Mouse (Mus musculus) limb, embryonic 14.5 days (tissue): ENCODE measurements around the gene Mras. TPM values are rescaled to one million over a fixed set of nuclear protein-coding genes. Genes with fewer than 3 reads are reported as not detected.
A peak's percentile ranks its signal among the peaks of the same experiment; 100 is the strongest.

Experiments used
- ATAC-seq: fragments of 200-750 bp; cut with Nextera tagmentation; 2 replicates; pipeline ENCODE4 v1.8.0; 2017; ENCODE audit warnings: low read depth, moderate number of reproducible peaks, moderate TSS enrichment; ENCODE audit not compliant: low FRiP score
- DNase-seq: peaks from one replicate; pipeline ENCODE4 v3.0.0-alpha.2; 2015; ENCODE audit warnings: low spot score
- H3K27ac ChIP-seq: fragments of 300-500 bp; sonication (generic); replicated peaks from 2 replicates; pipeline ENCODE4 v1.5.1; 2014; ENCODE audit warnings: low read depth, mild to moderate bottlenecking, low read length, moderate library complexity, mixed read lengths
- H3K27me3 ChIP-seq: fragments of 300-500 bp; sonication (generic); 2 replicates; pipeline ENCODE4 v1.6.1; 2014; ENCODE audit warnings: low read length, mixed read lengths; ENCODE audit not compliant: control insufficient read depth, insufficient read depth
- H3K36me3 ChIP-seq: fragments of 300-500 bp; sonication (generic); 2 replicates; pipeline ENCODE4 v1.6.1; 2014; ENCODE audit warnings: mild to moderate bottlenecking, low read length, moderate library complexity, mixed read lengths; ENCODE audit not compliant: control insufficient read depth, insufficient read depth
- H3K4me1 ChIP-seq: fragments of 300-500 bp; sonication (generic); 2 replicates; pipeline ENCODE4 v1.6.1; 2014; ENCODE audit warnings: antibody characterized with exemption, low read length, mixed read lengths; ENCODE audit not compliant: control insufficient read depth, insufficient read depth
- H3K4me2 ChIP-seq: fragments of 300-500 bp; sonication (generic); replicated peaks from 2 replicates; pipeline ENCODE4 v1.6.1; 2014; ENCODE audit warnings: low read depth, mild to moderate bottlenecking, low read length, moderate library complexity; ENCODE audit not compliant: severe bottlenecking
- H3K4me3 ChIP-seq: fragments of 300-500 bp; sonication (generic); replicated peaks from 2 replicates; pipeline ENCODE4 v1.5.1; 2014; ENCODE audit warnings: low read length
- H3K9ac ChIP-seq: fragments of 300-500 bp; sonication (generic); 2 replicates; pipeline ENCODE4 v1.6.1; 2014; ENCODE audit warnings: mild to moderate bottlenecking, low read depth, low read length, moderate library complexity; ENCODE audit not compliant: severe bottlenecking
- H3K9me3 ChIP-seq: fragments of 300-500 bp; sonication (generic); 2 replicates; pipeline ENCODE4 v1.6.1; 2016; ENCODE audit warnings: low read length; ENCODE audit not compliant: control insufficient read depth
- POLR2A ChIP-seq: fragments of 200-500 bp; IDR thresholded peaks from 2 replicates; pipeline ENCODE4 v1.8.0; 2012; ENCODE audit warnings: inconsistent platforms, mild to moderate bottlenecking, moderate library complexity, borderline replicate concordance; ENCODE audit not compliant: insufficient read depth, insufficient read length; ENCODE audit errors: extremely low read depth
- WGBS: fragments of 180-500 bp; shearing (Covaris S2); extraction: QIAGEN DNeasy Blood & Tissue Kit; methylation state at CpG from one replicate; pipeline ENCODE4 v1.1.7; 2014; 5-methylcytosine and 5-hydroxymethylcytosine counted together
- polyA plus RNA-seq, 2 experiments: library from polyadenylated mRNA; depleted of rRNA in 1 of 2; stranded (reverse) in 1 of 2; unstranded in 1 of 2; fragments of >200 nt; fragmentation: Nextera tagmentation in 1 of 2; extraction: Ambion mirVana in 1 of 2; gene quantifications; 2 replicates each; pipeline versions ENCODE4 v1.2.1 to v1.2.3; 2012 to 2014

The Mras gene
- polyA plus RNA-seq, 2 experiments, result 23.3 to 23.7 TPM

DNA sequence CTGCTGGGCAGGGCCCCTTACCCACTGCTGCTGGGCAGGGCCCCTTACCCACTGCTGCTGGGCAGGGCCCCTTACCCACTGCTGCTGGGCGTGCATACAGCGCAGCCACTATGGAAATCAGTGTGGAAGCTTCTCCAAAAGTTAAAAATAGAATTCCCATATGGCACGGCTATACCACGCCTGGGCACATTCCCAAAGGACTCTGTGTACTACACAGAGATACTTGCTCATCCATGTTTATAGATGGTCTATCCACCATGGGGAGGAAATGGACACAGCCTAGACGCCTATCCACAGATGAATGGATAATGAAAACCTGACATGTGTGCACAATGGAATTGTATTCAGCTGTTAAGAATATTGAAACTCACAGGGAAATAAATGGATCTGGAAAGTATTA lies 3.8 kb upstream of the Mras start:
- ATAC-seq (no peak), DNase-seq (no peak)
- Histone ChIP-seq H3K27ac (no peak overlapping the region), H3K36me3 (no peaks in the 10 kb centered on the region), H3K9me3 (no peaks in the 10 kb centered on the region), H3K4me1 (peaks cover 5% of the 10 kb centered on the region; the same call in 1 of the 2 replicates), H3K27me3 (no peaks in the 10 kb centered on the region), H3K9ac (no peak overlapping the region), H3K4me3 (no peak overlapping the region), H3K4me2 (no peak overlapping the region)
- no peak for TF ChIP-seq POLR2A
- WGBS, result 59% methylated on average over 5 of the region's 5 CpGs

DNA sequence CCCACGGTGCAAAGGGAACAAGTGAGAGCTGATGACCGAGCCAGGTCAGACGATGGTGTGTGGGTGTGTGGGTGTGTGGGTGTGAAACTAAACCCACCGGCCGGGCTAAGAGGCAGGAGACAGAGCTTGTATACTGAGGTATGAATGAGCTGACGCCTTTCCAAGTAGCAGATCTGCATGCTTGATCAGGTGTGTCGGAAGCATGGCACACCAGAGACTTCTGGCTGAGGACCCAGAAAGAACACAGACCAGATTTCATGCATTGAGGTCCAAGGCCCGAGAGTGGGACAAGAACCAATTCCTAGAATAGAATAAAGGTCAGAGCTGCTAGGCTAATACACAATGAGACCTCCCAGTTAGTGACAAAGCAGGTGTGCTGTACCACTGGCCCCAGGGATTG lies 1.9 kb upstream of the Mras start:
- WGBS, result 71% methylated on average over 8 of the region's 8 CpGs
- peaks cover 11% of the 10 kb centered on the region for H3K4me1 ChIP-seq
- no peak overlapping the region for H3K27ac ChIP-seq
- H3K4me3 ChIP-seq, result no peak overlapping the region
- no peaks in the 10 kb centered on the region for H3K36me3 ChIP-seq
- no peaks in the 10 kb centered on the region for H3K27me3 ChIP-seq
- DNase-seq, result no peak
- TF ChIP-seq POLR2A, result no peak
- H3K9ac ChIP-seq, result no peak overlapping the region
- no peak overlapping the region for H3K4me2 ChIP-seq
- no peaks in the 10 kb centered on the region for H3K9me3 ChIP-seq
- no peak for ATAC-seq

DNA sequence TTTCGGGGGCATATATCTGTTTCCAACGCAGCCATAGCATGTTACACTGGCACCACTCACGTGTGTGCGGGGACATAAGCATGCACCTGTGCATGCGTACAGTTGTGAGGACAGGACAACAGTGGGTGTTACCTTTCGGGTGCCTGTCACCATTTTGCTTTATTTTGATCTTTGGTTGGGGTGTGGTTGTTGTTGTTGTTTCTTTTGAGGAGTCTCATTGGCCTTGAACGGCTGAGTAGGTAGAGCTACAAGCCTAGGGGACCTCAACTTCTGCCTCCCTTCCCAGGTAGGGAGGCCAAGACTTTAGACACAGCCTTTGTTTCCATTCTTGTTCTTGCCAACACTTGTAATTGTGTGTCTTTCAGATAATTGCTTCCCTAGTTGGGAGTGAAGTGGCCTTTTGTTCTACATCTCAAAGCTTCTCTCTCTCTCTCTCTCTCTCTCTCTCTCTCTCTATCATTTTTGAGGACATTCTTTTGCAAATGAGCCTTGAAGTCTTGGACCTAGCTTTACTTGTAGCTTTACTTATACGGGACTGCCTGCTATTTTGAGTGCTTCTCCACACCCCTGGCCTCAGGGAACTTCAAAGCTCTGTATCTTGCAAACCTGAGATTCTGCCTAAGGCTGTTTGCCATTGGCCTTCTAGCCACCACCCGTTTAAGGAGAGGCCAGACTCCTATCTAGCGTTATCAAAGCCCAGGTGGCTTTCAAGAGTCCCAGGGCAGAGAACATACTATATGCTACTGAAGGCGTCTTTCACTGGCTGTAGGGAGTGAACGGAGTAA lies 792 bp upstream of the Mras start:
- Histone ChIP-seq H3K9ac (no peak overlapping the region), H3K36me3 (no peaks in the 10 kb centered on the region), H3K4me1 (peaks cover 11% of the 10 kb centered on the region), H3K27me3 (no peaks in the 10 kb centered on the region), H3K4me2 (no peak overlapping the region), H3K27ac (no peak overlapping the region), H3K9me3 (no peaks in the 10 kb centered on the region), H3K4me3 (no peak overlapping the region)
- 78% methylated on average over 12 of the region's 12 CpGs for WGBS
- TF ChIP-seq POLR2A, result no peak
- ATAC-seq, result no peak
- no peak for DNase-seq

DNA sequence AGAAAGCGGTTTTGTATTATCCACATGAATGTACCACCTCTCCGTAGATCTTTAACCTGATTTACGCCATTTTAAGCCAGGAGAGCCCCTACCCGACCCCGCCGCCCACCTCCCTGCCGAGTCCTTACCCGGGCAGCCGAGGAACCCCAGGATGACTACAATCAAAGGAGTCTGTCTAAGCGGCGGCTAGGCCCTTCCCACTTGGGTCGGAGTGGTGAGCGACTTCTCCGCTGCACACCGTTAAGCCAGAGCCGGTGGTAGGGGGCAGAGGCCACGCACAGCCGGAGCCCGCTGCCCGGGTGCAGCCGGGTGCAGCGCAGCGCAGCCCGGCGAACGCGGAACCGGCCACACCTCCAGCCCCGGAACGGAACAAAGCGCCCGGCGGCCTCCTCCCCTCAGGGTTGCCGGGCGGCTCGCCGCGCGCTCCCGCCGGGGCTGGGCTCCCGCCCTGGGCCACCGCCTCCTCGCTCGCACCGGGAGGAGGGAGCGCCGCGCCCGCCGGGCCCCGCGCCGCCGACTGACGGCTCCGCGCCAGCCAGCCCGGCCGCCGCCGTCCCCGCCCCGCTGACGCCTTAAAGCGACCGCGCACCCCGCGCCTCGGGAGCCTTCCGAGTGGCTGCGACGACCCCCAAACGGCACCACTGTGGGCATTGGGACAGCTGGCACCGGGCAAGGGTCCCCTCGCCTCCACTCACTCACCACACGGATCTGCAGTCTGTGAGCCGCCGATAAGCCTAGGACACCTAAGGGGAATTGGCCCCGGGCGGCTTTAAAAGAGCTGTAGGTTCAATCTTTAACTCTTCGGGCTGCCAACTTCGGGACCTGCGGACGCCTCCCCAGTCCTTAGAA lies 775 bp downstream of the Mras start:
- Histone ChIP-seq H3K27ac (peak overlapping the region; percentile 87), H3K9ac (peak overlapping the region; percentile 93), H3K36me3 (no peaks in the 10 kb centered on the region), H3K27me3 (no peaks in the 10 kb centered on the region), H3K4me3 (peak overlapping the region; percentile 83), H3K4me2 (peak overlapping the region; percentile 89), H3K9me3 (no peaks in the 10 kb centered on the region), H3K4me1 (peaks cover 18% of the 10 kb centered on the region)
- ATAC-seq (peak; percentile 78), DNase-seq (peak; percentile 29)
- WGBS, result 1% methylated on average over 40 of the region's 86 CpGs
- TF ChIP-seq POLR2A, result no peak

DNA sequence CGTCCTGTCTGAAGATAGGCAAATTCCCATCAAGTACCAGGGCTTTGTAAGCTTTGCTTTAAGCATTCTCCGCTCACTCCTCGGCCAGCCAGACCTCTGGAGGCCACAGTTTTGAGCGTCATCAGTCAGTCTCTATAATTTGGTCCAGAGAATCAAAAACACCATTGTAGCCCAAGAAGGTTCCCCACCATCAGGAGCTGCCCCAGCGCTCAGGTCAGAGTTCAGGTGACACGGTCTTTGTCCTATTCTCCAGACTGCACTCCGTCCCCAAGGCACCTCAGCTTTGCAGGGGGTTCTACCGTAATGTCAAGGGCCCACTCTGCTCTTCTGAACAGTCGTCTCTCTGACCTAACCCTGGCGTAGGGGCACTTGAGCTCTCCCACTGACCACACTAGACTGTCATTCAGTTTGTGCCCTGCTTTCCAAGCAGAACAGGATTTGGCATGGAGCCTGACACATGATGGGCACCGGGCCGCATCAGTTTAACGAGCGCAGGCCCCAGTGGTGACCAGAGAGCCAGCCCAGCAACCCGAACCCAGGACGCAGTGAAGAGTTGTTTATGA lies 1.5 kb downstream of the Mras start:
- H3K27ac ChIP-seq, result peak overlapping the region; percentile 87
- H3K27me3 ChIP-seq, result no peaks in the 10 kb centered on the region
- peak overlapping the region; percentile 83 for H3K4me3 ChIP-seq
- H3K4me2 ChIP-seq, result peak overlapping the region; percentile 89
- H3K9ac ChIP-seq, result peak overlapping the region; percentile 93
- H3K4me1 ChIP-seq, result peaks cover 18% of the 10 kb centered on the region
- no peaks in the 10 kb centered on the region for H3K36me3 ChIP-seq
- no peaks in the 10 kb centered on the region for H3K9me3 ChIP-seq
- no peak for DNase-seq
- TF ChIP-seq POLR2A, result no peak
- ATAC-seq, result peak; percentile 17; the same call in 1 of the 2 replicates
- 12% methylated on average over 16 of the region's 16 CpGs for WGBS
